Mouse (Mus musculus) brain, embryonic 18.5 days (tissue): ENCODE results near the gene Tcte2.

ENCODE experiments used
- DNase-seq: peaks from one replicate; pipeline ENCODE4 v3.0.0-alpha.2; 2012; ENCODE audit warnings: low read depth, low spot score

Tcte2 gene

GRCm38 (mm10) chr17:13745373-13745772, 16.3 kb downstream of the Tcte2 start:
- DNase-seq, result no peak

GRCm38 (mm10) chr17:13744824-13745223, 16.8 kb downstream of the Tcte2 start:
- no peak for DNase-seq

- DNase-seq, result no peak
Observed at GRCm38 (mm10) chr17:13744219-13744618, 17.4 kb downstream of the Tcte2 start.

- DNase-seq, result no peak
Observed at GRCm38 (mm10) chr17:13743709-13744079, 17.9 kb downstream of the Tcte2 start.

- no peak for DNase-seq
Observed at GRCm38 (mm10) chr17:13742941-13743708, 18.5 kb downstream of the Tcte2 start.

- DNase-seq, result no peak
Observed at GRCm38 (mm10) chr17:13742334-13742733, 19.3 kb downstream of the Tcte2 start.

- DNase-seq, result no peak
Observed at GRCm38 (mm10) chr17:13741611-13742010, 20.0 kb downstream of the Tcte2 start.

GRCm38 (mm10) chr17:13740796-13741195, 20.8 kb downstream of the Tcte2 start:
- no peak for DNase-seq

GRCm38 (mm10) chr17:13739981-13740380, 21.6 kb downstream of the Tcte2 start:
- no peak for DNase-seq

GRCm38 (mm10) chr17:13738916-13739315, 22.7 kb downstream of the Tcte2 start:
- DNase-seq, result no peak

- no peak for DNase-seq
Observed at GRCm38 (mm10) chr17:13738121-13738776, 23.4 kb downstream of the Tcte2 start.

GRCm38 (mm10) chr17:13737336-13737735, 24.3 kb downstream of the Tcte2 start:
- no peak for DNase-seq

- DNase-seq, result no peak
Observed at GRCm38 (mm10) chr17:13735803-13736282, 25.8 kb downstream of the Tcte2 start.

- DNase-seq, result no peak
Observed at GRCm38 (mm10) chr17:13735057-13735456, 26.6 kb downstream of the Tcte2 start.

GRCm38 (mm10) chr17:13733971-13734370, 27.7 kb downstream of the Tcte2 start:
- DNase-seq, result no peak

- DNase-seq, result no peak
Observed at GRCm38 (mm10) chr17:13732685-13733084, 28.9 kb downstream of the Tcte2 start.

GRCm38 (mm10) chr17:13731727-13732112, 29.9 kb downstream of the Tcte2 start:
- no peak for DNase-seq

- DNase-seq, result no peak
Observed at GRCm38 (mm10) chr17:13730980-13731726, 30.5 kb downstream of the Tcte2 start.

- no peak for DNase-seq
Observed at GRCm38 (mm10) chr17:13726832-13727355, 34.7 kb downstream of the Tcte2 start.

GRCm38 (mm10) chr17:13725004-13725550, 36.5 kb downstream of the Tcte2 start:
- no peak for DNase-seq

GRCm38 (mm10) chr17:13722434-13722833, 39.2 kb downstream of the Tcte2 start:
- no peak for DNase-seq

GRCm38 (mm10) chr17:13721372-13721771, 40.3 kb downstream of the Tcte2 start:
- no peak for DNase-seq
